Mouse (Mus musculus) kidney, embryonic 16.5 days (tissue): ENCODE data around the gene Tmbim1. TPM values are rescaled to one million over a fixed set of nuclear protein-coding genes. Genes with fewer than 3 reads are reported as not detected.
A peak's percentile ranks its signal among the peaks of the same experiment; 100 is the strongest.

Experiments used
- ATAC-seq: fragments of 200-750 bp; cut with Nextera tagmentation; 2 replicates; pipeline ENCODE4 v1.8.0; 2017; ENCODE audit warnings: moderate TSS enrichment; ENCODE audit not compliant: low FRiP score, low TSS enrichment
- H3K27ac ChIP-seq: fragments of 300-500 bp; sonication (generic); 2 replicates; pipeline ENCODE4 v1.5.1; 2014; ENCODE audit warnings: low read length
- H3K27me3 ChIP-seq: fragments of 300-500 bp; sonication (generic); 2 replicates; pipeline ENCODE4 v1.6.1; 2014; ENCODE audit warnings: low read length, control low read depth, mixed read lengths; ENCODE audit not compliant: insufficient read depth
- H3K36me3 ChIP-seq: fragments of 300-500 bp; sonication (generic); 2 replicates; pipeline ENCODE4 v1.6.1; 2014; ENCODE audit warnings: low read length, control low read depth, mixed read lengths; ENCODE audit not compliant: insufficient read depth
- H3K4me1 ChIP-seq: fragments of 300-500 bp; sonication (generic); 2 replicates; pipeline ENCODE4 v1.6.1; 2014; ENCODE audit warnings: low read length, control low read depth, mixed read lengths; ENCODE audit not compliant: insufficient read depth
- H3K4me2 ChIP-seq: fragments of 300-500 bp; sonication (generic); replicated peaks from 2 replicates; pipeline ENCODE4 v1.6.1; 2014; ENCODE audit warnings: low read depth, low read length
- H3K4me3 ChIP-seq: fragments of 300-500 bp; sonication (generic); 2 replicates; pipeline ENCODE4 v1.5.1; 2014; ENCODE audit warnings: mild to moderate bottlenecking, low read length
- H3K9ac ChIP-seq: fragments of 300-500 bp; sonication (generic); replicated peaks from 2 replicates; pipeline ENCODE4 v1.6.1; 2014; ENCODE audit warnings: low read length
- H3K9me3 ChIP-seq: fragments of 300-500 bp; sonication (generic); 2 replicates; pipeline ENCODE4 v1.6.1; 2016; ENCODE audit warnings: low read length, control low read depth
- WGBS: fragments of 180-500 bp; shearing (Covaris S2); extraction: QIAGEN DNeasy Blood & Tissue Kit; methylation state at CpG from one replicate; pipeline ENCODE4 v1.1.7; 2014; 5-methylcytosine and 5-hydroxymethylcytosine counted together
- polyA plus RNA-seq: library from polyadenylated mRNA; unstranded; fragments of >200 nt; fragmentation: Nextera tagmentation; extraction: Ambion mirVana; gene quantifications from 2 replicates; pipeline ENCODE4 v1.2.1, GENCODE M21; 2015

Gene Tmbim1
- polyA plus RNA-seq, 1 experiment from 2014 or later = 33.5 TPM

DNA sequence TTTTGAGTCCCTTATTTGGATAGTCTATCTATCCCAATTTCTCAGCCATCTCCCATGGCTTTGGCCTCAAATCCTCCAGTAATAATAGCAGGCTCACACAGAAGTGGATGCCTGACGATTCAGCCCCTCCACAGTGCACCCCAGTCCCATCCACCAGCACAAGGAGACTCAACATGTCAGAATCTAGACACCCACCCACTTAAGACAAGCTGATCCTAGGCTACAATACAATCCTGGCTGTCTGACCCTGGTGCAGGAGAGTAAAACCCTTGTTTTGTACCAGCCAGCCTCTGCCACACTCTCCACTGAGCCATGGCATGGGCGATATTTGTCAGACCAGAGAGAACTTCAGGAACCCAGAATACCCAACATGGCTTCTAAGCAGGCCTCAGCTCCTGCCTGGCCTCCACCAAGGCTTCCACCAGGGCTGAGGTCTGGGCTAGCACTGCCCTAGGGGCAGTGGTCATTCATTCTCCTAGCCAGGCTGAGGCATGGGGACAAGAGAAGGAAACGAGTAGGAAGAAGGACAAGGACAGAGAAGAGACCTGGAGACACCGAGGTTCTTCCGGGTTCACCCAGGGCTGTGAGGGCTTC, 7.2 kb downstream of the Tmbim1 start:
- ATAC-seq = no peak

DNA sequence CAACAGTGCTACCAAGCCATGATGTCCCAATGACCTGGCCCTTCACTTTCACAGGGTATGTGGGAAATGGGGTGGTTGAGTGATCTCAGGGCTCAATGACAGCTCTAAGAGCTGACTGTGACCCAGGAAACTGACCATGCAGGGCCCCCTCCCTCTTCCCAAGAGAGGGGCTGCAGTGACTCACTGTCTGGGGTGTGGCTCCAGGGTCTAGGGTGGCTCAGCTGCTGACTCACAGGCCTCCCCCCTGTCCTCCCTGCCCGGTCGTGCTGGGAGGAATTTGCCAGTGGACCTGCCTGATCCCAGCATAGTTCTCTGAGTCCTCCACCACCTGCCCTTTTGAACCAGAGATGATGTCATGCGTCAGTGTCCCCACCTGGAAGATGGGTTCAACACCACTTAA, 8.2 kb downstream of the Tmbim1 start:
- Histone ChIP-seq H3K9ac (0 out of 2 replicates have a peak overlapping the region, but pooled peaks have one; percentile 19), H3K27ac (peak overlapping the region; percentile 98), H3K4me3 (no peak overlapping the region), H3K9me3 (no peaks in the 10 kb centered on the region), H3K4me1 (peaks cover 46% of the 10 kb centered on the region), H3K4me2 (no peak overlapping the region; the same call in 1 of the 2 replicates), H3K27me3 (no peaks in the 10 kb centered on the region), H3K36me3 (peaks cover 17% of the 10 kb centered on the region)
- WGBS = 31% methylated on average over 3 of the region's 3 CpGs
- ATAC-seq = no peak

More for the DNA sequence above, 7.2 kb downstream of the Tmbim1 start:
- Histone ChIP-seq H3K27me3 (no peaks in the 10 kb centered on the region), H3K4me2 (no peak overlapping the region), H3K9me3 (no peaks in the 10 kb centered on the region), H3K4me3 (no peak overlapping the region), H3K4me1 (peaks cover 55% of the 10 kb centered on the region), H3K36me3 (peaks cover 12% of the 10 kb centered on the region), H3K27ac (peak overlapping the region; percentile 98; the same call in 1 of the 2 replicates), H3K9ac (no peak overlapping the region)
- WGBS = 80% methylated on average over 5 of the region's 5 CpGs

DNA sequence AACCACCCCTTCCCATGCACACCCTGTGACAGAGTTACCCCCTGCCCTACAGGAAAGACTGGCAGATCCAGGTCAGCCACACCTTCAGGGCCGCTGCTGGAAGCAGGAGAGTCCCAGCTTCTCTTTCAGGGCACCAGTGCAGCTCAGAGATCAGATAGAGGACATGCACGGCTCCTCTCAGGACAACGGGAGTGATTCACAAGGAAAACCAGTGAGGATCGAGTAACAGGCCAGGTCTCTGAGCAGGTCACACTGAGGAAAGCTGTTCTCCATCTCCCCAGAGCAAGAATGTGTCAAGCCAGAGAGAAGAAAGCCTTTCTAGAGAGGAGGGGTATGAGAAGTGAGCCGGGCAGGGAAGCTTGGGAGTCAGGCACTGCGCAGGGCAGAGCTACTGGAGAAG, 8.9 kb downstream of the Tmbim1 start:
- H3K36me3 ChIP-seq = peaks cover 25% of the 10 kb centered on the region
- WGBS = 22% methylated on average over 6 of the region's 6 CpGs
- H3K27me3 ChIP-seq = no peaks in the 10 kb centered on the region
- H3K4me3 ChIP-seq = no peak overlapping the region
- H3K9me3 ChIP-seq = no peaks in the 10 kb centered on the region
- ATAC-seq = peak; percentile 29; the same call in 1 of the 2 replicates
- peak overlapping the region; percentile 98 for H3K27ac ChIP-seq
- peak overlapping the region; percentile 62 for H3K9ac ChIP-seq
- H3K4me1 ChIP-seq = peaks cover 45% of the 10 kb centered on the region
- peak overlapping the region; percentile 43 for H3K4me2 ChIP-seq

GRCm38 (mm10) chr1:74295456-74296171, 9.8 kb downstream of the Tmbim1 start:
- WGBS = 4% methylated on average over 9 of the region's 9 CpGs
- Histone ChIP-seq H3K4me2 (peak overlapping the region; percentile 43), H3K4me3 (peak overlapping the region; percentile 14), H3K27me3 (no peaks in the 10 kb centered on the region), H3K27ac (peak overlapping the region; percentile 98), H3K9ac (peak overlapping the region; percentile 62), H3K36me3 (peaks cover 28% of the 10 kb centered on the region), H3K9me3 (no peaks in the 10 kb centered on the region), H3K4me1 (peaks cover 45% of the 10 kb centered on the region)
- peak; percentile 91 for ATAC-seq

DNA sequence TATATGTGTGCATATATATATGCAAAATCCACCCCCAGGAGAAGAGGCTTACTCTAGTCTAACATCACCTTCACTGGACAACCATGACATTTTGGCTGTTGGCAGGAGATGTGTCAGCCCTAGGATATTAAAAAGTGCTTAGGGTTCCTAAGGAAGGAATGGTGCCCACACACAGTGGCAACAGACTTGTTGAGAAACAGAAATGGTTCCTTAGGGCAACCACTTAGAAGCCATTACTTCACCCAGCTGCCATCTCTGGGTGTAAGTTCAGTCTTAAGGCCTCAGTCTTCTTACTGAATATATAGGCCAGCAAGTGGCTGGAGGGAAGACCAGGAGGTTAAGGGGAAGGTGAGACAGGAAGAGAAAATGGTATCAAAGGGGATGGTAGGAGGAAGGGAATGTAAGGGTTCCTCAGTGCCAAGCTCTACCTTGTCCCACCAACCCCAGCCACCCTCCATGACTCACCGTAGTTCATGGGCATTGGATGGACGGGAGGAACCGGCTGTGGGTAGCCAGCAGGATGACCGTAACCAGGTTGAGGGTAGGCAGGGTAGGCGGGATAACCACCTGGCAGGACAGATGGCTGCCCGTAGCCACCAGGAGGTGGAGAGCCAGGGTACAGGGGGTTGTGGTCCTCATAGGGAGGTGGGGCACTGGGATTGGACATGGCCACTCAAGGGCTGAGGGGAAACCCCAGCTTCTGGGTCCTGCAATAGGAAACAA, 10.5 kb downstream of the Tmbim1 start:
- Histone ChIP-seq H3K36me3 (peaks cover 36% of the 10 kb centered on the region), H3K27me3 (no peaks in the 10 kb centered on the region), H3K27ac (peak overlapping the region; percentile 98), H3K4me1 (peaks cover 45% of the 10 kb centered on the region), H3K9me3 (no peaks in the 10 kb centered on the region), H3K4me2 (peak overlapping the region; percentile 43), H3K4me3 (no peak overlapping the region), H3K9ac (peak overlapping the region; percentile 62)
- WGBS = 81% methylated on average over 6 of the region's 6 CpGs
- ATAC-seq = no peak

DNA sequence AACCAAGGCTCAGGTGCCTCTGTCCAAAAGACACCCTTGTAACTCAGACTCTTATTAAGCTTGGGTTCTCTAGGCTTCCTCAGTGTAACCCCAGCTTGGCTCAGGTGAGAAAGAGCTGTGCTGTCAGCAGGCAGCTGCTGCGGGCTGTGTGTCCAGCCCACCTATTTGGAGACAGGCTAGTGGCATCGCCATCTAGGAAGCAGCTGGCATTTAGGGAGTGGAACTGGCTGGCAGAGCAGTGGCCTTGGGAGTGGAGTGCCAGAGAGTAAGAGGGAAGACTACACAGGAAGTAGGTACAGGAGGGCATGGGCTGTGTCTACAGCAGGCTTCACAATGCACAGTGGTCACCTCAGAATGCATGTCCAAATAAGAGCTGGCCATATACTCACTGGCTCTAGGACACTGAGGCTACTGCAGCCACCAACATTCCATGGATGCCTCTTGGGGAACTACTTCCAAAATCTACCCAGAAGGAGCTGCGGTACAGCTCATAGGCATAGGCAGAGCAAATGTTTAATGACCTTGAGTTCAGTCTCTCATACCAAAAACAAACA, 11.3 kb downstream of the Tmbim1 start:
- 92% methylated on average over 3 of the region's 3 CpGs for WGBS
- H3K4me1 ChIP-seq = peaks cover 39% of the 10 kb centered on the region
- ATAC-seq = no peak
- no peaks in the 10 kb centered on the region for H3K27me3 ChIP-seq
- H3K4me3 ChIP-seq = no peak overlapping the region
- no peak overlapping the region for H3K9ac ChIP-seq
- H3K4me2 ChIP-seq = no peak overlapping the region
- H3K27ac ChIP-seq = no peak overlapping the region
- H3K9me3 ChIP-seq = no peaks in the 10 kb centered on the region
- H3K36me3 ChIP-seq = peaks cover 43% of the 10 kb centered on the region

GRCm38 (mm10) chr1:74293306-74293960, 12.0 kb downstream of the Tmbim1 start:
- 79% methylated on average over 8 of the region's 8 CpGs for WGBS
- peaks cover 50% of the 10 kb centered on the region for H3K36me3 ChIP-seq
- no peak overlapping the region for H3K4me3 ChIP-seq
- ATAC-seq = no peak
- peak overlapping the region; percentile 24; the same call in 1 of the 2 replicates for H3K27ac ChIP-seq
- no peaks in the 10 kb centered on the region for H3K9me3 ChIP-seq
- no peaks in the 10 kb centered on the region for H3K27me3 ChIP-seq
- no peak overlapping the region for H3K4me2 ChIP-seq
- H3K9ac ChIP-seq = no peak overlapping the region
- H3K4me1 ChIP-seq = peaks cover 34% of the 10 kb centered on the region

- Histone ChIP-seq H3K4me2 (no peak overlapping the region), H3K9me3 (no peaks in the 10 kb centered on the region), H3K36me3 (peaks cover 53% of the 10 kb centered on the region), H3K27me3 (no peaks in the 10 kb centered on the region), H3K9ac (no peak overlapping the region), H3K4me3 (no peak overlapping the region), H3K27ac (no peak overlapping the region), H3K4me1 (peaks cover 30% of the 10 kb centered on the region)
- ATAC-seq = no peak
- WGBS = 91% methylated on average over 11 of the region's 11 CpGs
Observed at GRCm38 (mm10) chr1:74292331-74293020, 12.9 kb downstream of the Tmbim1 start.

DNA sequence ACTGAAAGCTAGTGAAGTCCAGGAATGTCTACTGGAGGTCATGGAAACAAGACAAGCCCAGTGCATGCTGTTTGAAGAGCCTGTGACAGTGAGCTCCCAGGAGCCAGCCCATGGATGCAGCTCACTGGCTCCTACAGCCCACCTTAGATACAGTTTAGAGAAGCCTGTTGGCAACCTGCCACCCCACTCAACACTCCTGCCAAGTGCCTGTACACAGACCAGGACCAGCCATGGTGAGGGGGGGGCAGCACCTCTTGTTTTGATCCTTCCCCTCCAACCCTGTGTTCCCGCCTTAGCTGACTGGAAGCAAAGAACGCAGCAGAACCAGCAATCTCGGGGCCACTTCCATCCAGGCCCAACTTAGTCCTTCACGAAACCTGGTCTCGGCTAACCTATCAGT, 15.3 kb downstream of the Tmbim1 start:
- Histone ChIP-seq H3K9me3 (no peaks in the 10 kb centered on the region), H3K36me3 (peaks cover 53% of the 10 kb centered on the region), H3K4me2 (no peak overlapping the region), H3K9ac (no peak overlapping the region), H3K4me3 (no peak overlapping the region), H3K4me1 (peaks cover 14% of the 10 kb centered on the region), H3K27ac (no peak overlapping the region), H3K27me3 (no peaks in the 10 kb centered on the region)
- WGBS = 94% methylated on average over 5 of the region's 5 CpGs
- no peak for ATAC-seq
